Mouse (Mus musculus) forebrain, postnatal 0 days (tissue): ENCODE results near the gene Cd164. TPM values are rescaled to one million over a fixed set of nuclear protein-coding genes. Genes with fewer than 3 reads are reported as not detected.

ENCODE experiments used
- ATAC-seq: fragments of 200-750 bp; cut with Nextera tagmentation; 2 replicates; pipeline ENCODE4 v1.8.0; 2017; ENCODE audit warnings: mild to moderate bottlenecking, moderate library complexity
- DNase-seq: peaks from one replicate; pipeline ENCODE4 v3.0.0-alpha.2; 2015
- H3K27ac ChIP-seq: fragments of 300-500 bp; sonication (generic); 2 replicates; pipeline ENCODE4 v1.5.1; 2014; ENCODE audit warnings: low read depth, mild to moderate bottlenecking, antibody characterized with exemption, low read length, moderate library complexity, mixed read lengths
- H3K27me3 ChIP-seq: fragments of 300-500 bp; sonication (generic); 2 replicates; pipeline ENCODE4 v1.6.1; 2014; ENCODE audit warnings: mild to moderate bottlenecking, low read length, mixed read lengths; ENCODE audit not compliant: insufficient read depth
- H3K36me3 ChIP-seq: fragments of 300-500 bp; sonication (generic); 2 replicates; pipeline ENCODE4 v1.6.1; 2014; ENCODE audit warnings: mild to moderate bottlenecking, moderate library complexity; ENCODE audit not compliant: insufficient read depth
- H3K4me1 ChIP-seq: fragments of 300-500 bp; sonication (generic); 2 replicates; pipeline ENCODE4 v1.6.1; 2014; ENCODE audit warnings: antibody characterized with exemption; ENCODE audit not compliant: insufficient read depth
- H3K4me2 ChIP-seq: fragments of 300-500 bp; sonication (generic); 2 replicates; pipeline ENCODE4 v1.6.1; 2014; ENCODE audit warnings: low read depth, mild to moderate bottlenecking, moderate library complexity
- H3K4me3 ChIP-seq: fragments of 300-500 bp; sonication (generic); 2 replicates; pipeline ENCODE4 v1.5.1; 2014; ENCODE audit warnings: low read depth, low read length, mixed read lengths
- H3K9ac ChIP-seq: fragments of 300-500 bp; sonication (generic); 2 replicates; pipeline ENCODE4 v1.6.1; 2014; ENCODE audit warnings: mild to moderate bottlenecking
- H3K9me3 ChIP-seq: fragments of 300-500 bp; sonication (generic); 2 replicates; pipeline ENCODE4 v1.6.1; 2016; ENCODE audit warnings: low read length
- CTCF ChIP-seq: sonication (generic); IDR thresholded peaks from 2 replicates; pipeline ENCODE4 v1.5.1; 2016; ENCODE audit warnings: antibody characterized with exemption, control low read depth, low read depth
- WGBS: fragments of 180-500 bp; shearing (Covaris S2); extraction: QIAGEN DNeasy Blood & Tissue Kit; methylation state at CpG from one replicate; pipeline ENCODE4 v1.1.7; 2014; 5-methylcytosine and 5-hydroxymethylcytosine counted together
- polyA plus RNA-seq: library from polyadenylated mRNA; unstranded; fragments of >200 nt; fragmentation: Nextera tagmentation; extraction: Ambion mirVana; gene quantifications from 2 replicates; pipeline ENCODE4 v1.2.1, GENCODE M21; 2015
- total RNA-seq: library from RNA; depleted of rRNA; stranded (reverse); fragments of >200 nt; gene quantifications from 2 replicates; pipeline ENCODE4 v1.2.3, GENCODE M21; 2014

The Cd164 gene
- total and polyA plus RNA-seq, 2 experiments from 2014 or later, result 32.3 to 48.8 TPM

DNA sequence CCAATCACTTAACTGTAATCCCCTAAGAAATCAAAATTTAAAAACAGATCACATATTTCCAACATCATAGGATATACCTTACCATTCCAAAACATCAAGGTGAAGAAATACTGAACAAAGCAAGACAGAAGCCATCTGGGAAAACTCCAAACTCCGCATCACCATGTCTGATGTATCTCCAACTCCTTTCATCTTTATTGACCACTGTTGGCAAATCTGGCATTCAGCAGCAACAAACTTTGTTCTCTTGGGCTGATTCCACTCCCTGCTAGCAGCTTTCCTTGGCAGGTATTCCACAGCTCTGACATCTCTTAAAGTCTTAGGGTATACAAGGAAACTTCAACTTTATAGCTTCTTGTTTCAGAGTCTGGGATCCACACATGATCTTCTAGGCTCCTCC lies 39.2 kb downstream of the Cd164 start:
- no peak for DNase-seq
- peaks cover 18% of the 10 kb centered on the region; the same call in 1 of the 2 replicates for H3K9me3 ChIP-seq
- 96% methylated on average over 1 of the region's 1 CpGs for WGBS

DNA sequence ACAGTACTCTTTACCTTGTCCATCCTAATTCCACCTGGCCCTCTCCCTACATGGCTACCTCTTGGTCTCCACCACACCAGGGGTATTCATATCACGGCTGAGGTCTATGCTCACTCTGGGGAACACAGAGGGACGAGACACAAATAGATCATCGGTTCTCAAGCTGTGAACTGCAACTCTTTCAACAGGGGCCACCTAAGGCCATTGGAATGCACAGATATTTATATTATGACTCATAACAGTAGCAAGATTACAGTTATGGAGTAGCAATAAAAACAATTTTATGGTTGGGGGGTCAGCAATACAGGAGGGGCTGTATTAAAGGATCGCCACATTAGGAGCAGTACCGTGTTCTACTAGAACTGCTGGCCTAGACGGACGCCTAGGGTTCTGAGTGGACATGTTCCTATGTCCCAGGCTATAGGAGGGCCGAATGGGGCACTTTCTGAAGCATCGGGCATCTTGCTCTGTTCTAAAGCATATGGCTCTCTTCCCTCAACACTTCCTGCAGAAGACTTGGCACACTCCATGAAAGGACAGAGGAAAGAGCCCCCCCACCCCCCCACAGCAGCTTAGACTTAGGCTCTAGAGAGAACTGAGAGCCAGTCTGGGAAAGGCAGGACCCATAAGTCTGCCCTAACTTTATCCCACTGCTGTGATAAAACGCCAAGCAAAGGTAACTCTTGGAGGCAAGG lies 42.6 kb downstream of the Cd164 start:
- no peak overlapping the region for H3K4me3 ChIP-seq
- no peak overlapping the region for H3K9ac ChIP-seq
- no peaks in the 10 kb centered on the region for H3K27me3 ChIP-seq
- no peak for TF ChIP-seq CTCF
- H3K27ac ChIP-seq, result no peak overlapping the region
- H3K4me1 ChIP-seq, result no peaks in the 10 kb centered on the region
- ATAC-seq, result no peak
- H3K9me3 ChIP-seq, result peaks cover 18% of the 10 kb centered on the region; the same call in 1 of the 2 replicates
- no peaks in the 10 kb centered on the region for H3K36me3 ChIP-seq
- no peak for DNase-seq
- H3K4me2 ChIP-seq, result no peak overlapping the region
- WGBS, result 93% methylated on average over 10 of the region's 10 CpGs

More for the DNA sequence above, 39.2 kb downstream of the Cd164 start:
- no peak for ATAC-seq
- H3K4me1 ChIP-seq, result no peaks in the 10 kb centered on the region
- no peak overlapping the region for H3K27ac ChIP-seq
- H3K27me3 ChIP-seq, result no peaks in the 10 kb centered on the region
- H3K36me3 ChIP-seq, result no peaks in the 10 kb centered on the region
- H3K4me2 ChIP-seq, result no peak overlapping the region
- no peak for TF ChIP-seq CTCF
- H3K4me3 ChIP-seq, result no peak overlapping the region
- H3K9ac ChIP-seq, result no peak overlapping the region

DNA sequence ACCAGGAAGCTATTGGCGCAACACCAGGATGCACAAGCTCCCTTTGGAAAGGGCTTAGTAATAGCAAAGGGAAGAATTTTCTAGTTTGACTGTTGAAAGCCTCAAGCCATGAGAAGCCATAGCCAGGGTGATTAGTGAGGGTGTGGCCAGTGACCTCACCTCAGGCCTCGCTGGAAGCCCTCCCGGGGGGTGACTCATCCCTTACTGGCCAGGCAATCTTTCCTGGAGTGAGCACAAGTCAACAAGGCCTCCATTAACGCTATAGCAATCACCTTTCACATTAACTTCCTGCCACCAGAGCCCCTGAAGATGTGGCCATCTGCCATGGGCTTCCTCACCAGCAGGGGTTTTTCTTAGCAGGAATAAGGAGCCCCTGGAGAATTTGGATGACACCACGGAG lies 45.9 kb downstream of the Cd164 start:
- ATAC-seq (no peak), DNase-seq (no peak)
- no peak overlapping the region for H3K9ac ChIP-seq
- no peak overlapping the region for H3K4me2 ChIP-seq
- H3K9me3 ChIP-seq, result peaks cover 9% of the 10 kb centered on the region; the same call in 1 of the 2 replicates
- H3K27ac ChIP-seq, result no peak overlapping the region
- no peaks in the 10 kb centered on the region for H3K4me1 ChIP-seq
- TF ChIP-seq CTCF, result no peak
- no peaks in the 10 kb centered on the region for H3K27me3 ChIP-seq
- H3K36me3 ChIP-seq, result no peaks in the 10 kb centered on the region
- no peak overlapping the region for H3K4me3 ChIP-seq
- 43% methylated on average over 5 of the region's 5 CpGs for WGBS

DNA sequence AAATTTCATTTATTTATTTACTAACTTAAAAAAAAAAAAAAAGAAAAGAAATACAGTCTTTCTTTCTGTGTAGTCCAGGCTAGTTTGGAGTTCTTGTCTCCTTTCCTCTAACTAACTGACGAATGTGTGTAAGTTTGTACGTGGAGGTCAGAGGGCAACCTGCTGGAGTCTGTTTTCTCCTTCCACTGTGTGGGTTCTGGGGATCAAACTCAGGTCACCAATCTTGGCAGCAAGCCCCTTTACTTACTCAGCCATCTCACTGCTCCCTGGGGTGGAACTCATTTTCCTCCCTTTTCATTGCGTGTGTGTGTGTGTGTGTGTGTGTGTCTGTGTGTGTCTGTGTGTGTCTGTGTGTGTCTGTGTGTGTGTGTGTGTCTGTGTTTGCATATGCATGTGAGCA lies 49.1 kb downstream of the Cd164 start:
- Histone ChIP-seq H3K4me2 (no peak overlapping the region), H3K9ac (no peak overlapping the region), H3K27me3 (no peaks in the 10 kb centered on the region), H3K9me3 (no peaks in the 10 kb centered on the region), H3K4me3 (no peak overlapping the region), H3K27ac (no peak overlapping the region), H3K4me1 (no peaks in the 10 kb centered on the region), H3K36me3 (no peaks in the 10 kb centered on the region)
- WGBS, result 58% methylated on average over 3 of the region's 3 CpGs
- no peak for DNase-seq
- ATAC-seq, result no peak
- TF ChIP-seq CTCF, result no peak

DNA sequence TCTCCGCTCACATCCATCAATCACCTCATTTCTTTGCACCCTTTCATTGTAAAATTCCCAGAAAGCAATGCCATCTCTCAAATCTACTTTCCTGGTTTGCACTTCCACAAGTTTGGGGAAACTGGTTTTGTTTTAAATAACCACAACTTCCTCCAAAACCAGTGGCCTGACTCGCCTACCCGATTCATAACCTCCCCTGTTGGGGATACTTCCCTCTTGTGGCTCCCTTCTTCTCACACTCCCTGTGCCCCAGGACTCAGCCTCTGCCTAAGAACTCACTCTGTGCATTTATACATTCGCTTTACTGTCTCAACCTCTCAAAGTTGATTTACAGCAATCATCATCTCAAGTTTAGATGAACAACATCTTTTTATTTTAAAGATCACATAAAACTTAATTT lies 51.9 kb downstream of the Cd164 start:
- no peak for ATAC-seq

DNA sequence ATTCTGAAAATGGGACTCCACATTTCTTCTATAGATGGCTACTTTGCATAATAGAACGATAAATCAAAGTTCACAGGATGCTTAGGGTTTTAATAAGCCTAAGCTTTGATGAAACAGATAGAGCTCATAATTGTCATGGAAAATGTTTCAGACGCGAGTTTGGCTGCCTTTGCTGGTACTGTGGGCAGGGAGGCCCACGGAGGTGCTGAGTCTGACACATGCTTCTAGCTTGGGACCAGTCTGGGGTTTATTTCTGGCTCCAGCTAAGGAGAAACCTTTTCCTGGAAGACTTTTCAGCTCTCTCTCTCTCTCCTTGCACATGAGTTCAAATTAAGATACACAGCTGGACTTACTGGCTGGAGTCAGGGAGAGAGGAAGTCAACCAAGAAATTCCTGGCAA lies 53.1 kb downstream of the Cd164 start:
- ATAC-seq, result no peak
- H3K9me3 ChIP-seq, result no peaks in the 10 kb centered on the region
- H3K27ac ChIP-seq, result no peak overlapping the region
- no peak overlapping the region for H3K4me3 ChIP-seq
- no peak for DNase-seq
- H3K36me3 ChIP-seq, result no peaks in the 10 kb centered on the region
- TF ChIP-seq CTCF, result no peak
- H3K27me3 ChIP-seq, result no peaks in the 10 kb centered on the region
- 88% methylated on average over 4 of the region's 4 CpGs for WGBS
- H3K4me1 ChIP-seq, result no peaks in the 10 kb centered on the region
- no peak overlapping the region for H3K9ac ChIP-seq
- H3K4me2 ChIP-seq, result no peak overlapping the region

More for the DNA sequence above, 51.9 kb downstream of the Cd164 start:
- no peaks in the 10 kb centered on the region for H3K27me3 ChIP-seq
- H3K9me3 ChIP-seq, result no peaks in the 10 kb centered on the region
- WGBS, result 81% methylated on average over 4 of the region's 4 CpGs
- H3K4me1 ChIP-seq, result no peaks in the 10 kb centered on the region
- H3K9ac ChIP-seq, result no peak overlapping the region
- TF ChIP-seq CTCF, result no peak
- H3K4me3 ChIP-seq, result no peak overlapping the region
- no peak overlapping the region for H3K4me2 ChIP-seq
- H3K36me3 ChIP-seq, result no peaks in the 10 kb centered on the region
- no peak for DNase-seq
- no peak overlapping the region for H3K27ac ChIP-seq

DNA sequence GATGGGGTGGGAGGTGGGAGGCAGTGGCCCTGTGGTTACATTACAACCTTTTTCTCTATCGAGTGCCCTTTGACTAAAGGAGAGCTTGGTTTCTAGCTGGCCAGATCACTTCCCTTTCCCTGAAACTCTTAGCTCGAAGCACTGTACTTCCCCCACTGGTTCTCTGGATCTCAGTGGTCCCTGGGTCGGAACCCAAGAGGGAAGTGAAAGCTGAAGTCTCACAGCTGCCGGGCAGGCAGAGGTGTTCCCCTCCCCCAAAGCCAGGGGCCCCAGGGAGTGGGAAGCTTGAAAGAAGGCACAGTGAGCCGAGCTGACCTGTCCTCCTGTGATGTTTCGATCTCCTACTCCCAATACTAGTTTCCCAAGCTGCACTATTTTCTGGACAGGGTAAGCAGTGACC lies 54.0 kb downstream of the Cd164 start:
- no peak overlapping the region for H3K4me3 ChIP-seq
- no peak for DNase-seq
- ATAC-seq, result no peak
- H3K4me1 ChIP-seq, result no peaks in the 10 kb centered on the region
- WGBS, result 37% methylated on average over 6 of the region's 6 CpGs
- no peaks in the 10 kb centered on the region for H3K9me3 ChIP-seq
- no peak for TF ChIP-seq CTCF
- no peaks in the 10 kb centered on the region for H3K36me3 ChIP-seq
- no peak overlapping the region for H3K9ac ChIP-seq
- no peak overlapping the region for H3K27ac ChIP-seq
- H3K4me2 ChIP-seq, result no peak overlapping the region
- no peaks in the 10 kb centered on the region for H3K27me3 ChIP-seq
